Mouse (Mus musculus) spleen, adult 2 months (tissue): ENCODE measurements around the gene Klhdc9. TPM values are rescaled to one million over a fixed set of nuclear protein-coding genes. Genes with fewer than 3 reads are reported as not detected.
A peak's percentile ranks its signal among the peaks of the same experiment; 100 is the strongest.

Experiments
- DNase-seq, 2 experiments: peaks; one replicate each; pipeline versions ENCODE4 v3.0.0 to v3.0.0-alpha.2; 2012 to 2021; ENCODE audit warnings: low spot score in 2 of 2, low read depth in 1 of 2
- H3K27ac ChIP-seq: fragments of 200-500 bp; 2 replicates; pipeline ENCODE4 v1.5.1; 2012; ENCODE audit warnings: low read length, inconsistent platforms; ENCODE audit not compliant: insufficient read depth
- H3K27me3 ChIP-seq: fragments of 200-500 bp; 2 replicates; pipeline ENCODE4 v1.6.1; 2012; ENCODE audit warnings: mild to moderate bottlenecking, moderate library complexity, low read length, inconsistent platforms; ENCODE audit not compliant: control insufficient read depth, insufficient read depth
- H3K36me3 ChIP-seq: fragments of 200-500 bp; 2 replicates; pipeline ENCODE4 v1.6.1; 2012; ENCODE audit warnings: mild to moderate bottlenecking, low read length, inconsistent platforms; ENCODE audit not compliant: control insufficient read depth, insufficient read depth
- H3K4me1 ChIP-seq: fragments of 200-500 bp; 2 replicates; pipeline ENCODE4 v1.6.1; 2011; ENCODE audit warnings: inconsistent platforms; ENCODE audit not compliant: control insufficient read depth, insufficient read depth, insufficient read length
- H3K4me3 ChIP-seq: fragments of 200-500 bp; 2 replicates; pipeline ENCODE4 v1.5.1; 2011; ENCODE audit warnings: mild to moderate bottlenecking, inconsistent platforms; ENCODE audit not compliant: insufficient read depth, insufficient read length; ENCODE audit errors: extremely low read depth
- CTCF ChIP-seq: fragments of 200-500 bp; IDR thresholded peaks from 2 replicates; pipeline ENCODE4 v1.5.1; 2011; ENCODE audit warnings: mild to moderate bottlenecking, inconsistent platforms; ENCODE audit not compliant: insufficient read depth, insufficient read length, insufficient replicate concordance; ENCODE audit errors: extremely low read depth
- POLR2A ChIP-seq: fragments of 200-500 bp; IDR thresholded peaks from 2 replicates; pipeline ENCODE4 v1.6.1; 2011; ENCODE audit warnings: low read depth, low read length, inconsistent platforms
- WGBS: fragments of 180-500 bp; shearing (Covaris S2); methylation state at CpG from one replicate; pipeline ENCODE4 v1.1.7; 2018; 5-methylcytosine and 5-hydroxymethylcytosine counted together
- polyA plus RNA-seq: library from polyadenylated mRNA; depleted of rRNA; stranded (reverse); fragments of >200 nt; gene quantifications from 2 replicates; pipeline ENCODE4 v1.2.3, GENCODE M21; 2012; rRNA removed

Klhdc9 gene
- polyA plus RNA-seq, result 0.20 and 0.62 TPM in 2 replicates

- TF ChIP-seq POLR2A (no peak), CTCF (no peak)
- Histone ChIP-seq H3K4me3 (peak within 1 kb of the TSS; percentile 60), H3K27ac (no peak within 1 kb of the TSS), H3K4me1 (peaks cover 6% of the 10 kb centered on the region), H3K27me3 (no peaks in the 10 kb centered on the region), H3K36me3 (no peaks in the 10 kb centered on the region)
- WGBS, result 3% methylated on average over 21 of the region's 21 CpGs
- peak; percentile 79 to 87 for DNase-seq
Measured at GRCm38 (mm10) chr1:171360656-171361055, at the start of gene Klhdc9. TSS of gene Klhdc9 (minus strand) at chr1:171360798.

GRCm38 (mm10) chr1:171410231-171410630 is 49.6 kb upstream of the Klhdc9 start:
- Histone ChIP-seq H3K4me3 (no peak overlapping the region), H3K27ac (no peak overlapping the region), H3K27me3 (no peaks in the 10 kb centered on the region), H3K4me1 (peaks cover 12% of the 10 kb centered on the region; the same call in 1 of the 2 replicates), H3K36me3 (peaks cover 27% of the 10 kb centered on the region)
- 72% methylated on average over 1 of the region's 1 CpGs for WGBS
- no peak for TF ChIP-seq POLR2A
- TF ChIP-seq CTCF, result no peak
- peak in 1 of 2 experiments; percentile 69 for DNase-seq

- Histone ChIP-seq H3K27me3 (no peaks in the 10 kb centered on the region), H3K4me1 (0 out of 2 replicates have a peak, but pooled peaks cover 4% of the 10 kb centered on the region), H3K36me3 (peaks cover 49% of the 10 kb centered on the region), H3K4me3 (no peak overlapping the region), H3K27ac (no peak overlapping the region)
- TF ChIP-seq CTCF (no peak), POLR2A (no peak)
- no peak for DNase-seq
- 91% methylated on average over 5 of the region's 5 CpGs for WGBS
Measured at GRCm38 (mm10) chr1:171407263-171407662, 46.7 kb upstream of the Klhdc9 start.

GRCm38 (mm10) chr1:171402991-171403390 is 42.4 kb upstream of the Klhdc9 start:
- no peaks in the 10 kb centered on the region for H3K27me3 ChIP-seq
- TF ChIP-seq POLR2A (no peak), CTCF (no peak)
- no peak overlapping the region for H3K27ac ChIP-seq
- DNase-seq, result no peak
- H3K4me3 ChIP-seq, result no peak overlapping the region
- peaks cover 63% of the 10 kb centered on the region for H3K36me3 ChIP-seq
- WGBS, result 89% methylated on average over 9 of the region's 9 CpGs
- H3K4me1 ChIP-seq, result no peaks in the 10 kb centered on the region

GRCm38 (mm10) chr1:171401821-171402220 is 41.2 kb upstream of the Klhdc9 start:
- no peak overlapping the region for H3K27ac ChIP-seq
- peaks cover 60% of the 10 kb centered on the region for H3K36me3 ChIP-seq
- no peaks in the 10 kb centered on the region for H3K27me3 ChIP-seq
- TF ChIP-seq CTCF (no peak), POLR2A (no peak)
- no peak overlapping the region for H3K4me3 ChIP-seq
- 89% methylated on average over 4 of the region's 4 CpGs for WGBS
- H3K4me1 ChIP-seq, result no peaks in the 10 kb centered on the region
- no peak for DNase-seq

- Histone ChIP-seq H3K4me3 (peak overlapping the region; percentile 97), H3K27me3 (no peaks in the 10 kb centered on the region), H3K4me1 (peaks cover 11% of the 10 kb centered on the region; the same call in 1 of the 2 replicates), H3K27ac (peak overlapping the region; percentile 99), H3K36me3 (peaks cover 7% of the 10 kb centered on the region; the same call in 1 of the 2 replicates)
- TF ChIP-seq POLR2A, result peak; percentile 58
- no peak for TF ChIP-seq CTCF
- 12% methylated on average over 4 of the region's 4 CpGs for WGBS
- DNase-seq, result peak; percentile 86 to 87
Measured at GRCm38 (mm10) chr1:171390101-171390500, 29.5 kb upstream of the Klhdc9 start.

- peak within 1 kb of the TSS; percentile 99 for H3K27ac ChIP-seq
- no peaks in the 10 kb centered on the region for H3K27me3 ChIP-seq
- peak; percentile 92 to 97 for DNase-seq
- peak within 1 kb of the TSS; percentile 97 for H3K4me3 ChIP-seq
- TF ChIP-seq CTCF (no peak), POLR2A (peak; percentile 83)
- peaks cover 11% of the 10 kb centered on the region; the same call in 1 of the 2 replicates for H3K4me1 ChIP-seq
- H3K36me3 ChIP-seq, result peaks cover 6% of the 10 kb centered on the region; the same call in 1 of the 2 replicates
- WGBS, result 5% methylated on average over 15 of the region's 15 CpGs
Measured at GRCm38 (mm10) chr1:171388376-171389102, 27.9 kb upstream of the Klhdc9 start, which contains the start of gene Arhgap30. TSS of gene Arhgap30 (plus strand) at chr1:171388954.
